Mouse (Mus musculus): ENCODE data around the gene Rps17. TPM values are rescaled to one million over a fixed set of nuclear protein-coding genes. Genes with fewer than 3 reads are reported as not detected.

The Rps17 gene
- total and polyA plus RNA-seq, 3 experiments = 2,532 to 5,238 (median 5,063) TPM

DNA sequence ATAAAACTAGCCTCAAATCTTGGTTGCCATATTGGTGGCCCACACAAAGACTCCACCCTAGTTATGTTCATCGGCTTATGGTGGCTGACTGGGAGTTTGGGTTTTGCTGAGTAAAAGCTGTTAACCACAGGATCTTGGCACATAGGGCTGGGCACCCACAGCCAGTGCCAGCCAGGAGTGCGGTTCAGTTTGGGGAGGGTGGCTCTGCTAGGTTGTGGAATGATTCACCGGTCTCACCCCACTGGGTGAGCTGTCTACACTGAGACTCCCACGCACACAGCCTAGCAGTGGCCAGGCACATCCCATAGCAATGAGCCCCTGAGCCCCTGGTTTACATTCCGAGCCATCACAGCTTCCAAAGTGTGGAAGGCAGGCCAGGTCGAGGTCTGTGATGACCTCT lies 25.3 kb downstream of the Rps17 start:
- H3K4me3 ChIP-seq (replicated peaks in 1 of 3; ENCODE audit: low read depth in 2 of 3, low read length in 2 of 3, poor library complexity in 1 of 3) = no peak overlapping the region

DNA sequence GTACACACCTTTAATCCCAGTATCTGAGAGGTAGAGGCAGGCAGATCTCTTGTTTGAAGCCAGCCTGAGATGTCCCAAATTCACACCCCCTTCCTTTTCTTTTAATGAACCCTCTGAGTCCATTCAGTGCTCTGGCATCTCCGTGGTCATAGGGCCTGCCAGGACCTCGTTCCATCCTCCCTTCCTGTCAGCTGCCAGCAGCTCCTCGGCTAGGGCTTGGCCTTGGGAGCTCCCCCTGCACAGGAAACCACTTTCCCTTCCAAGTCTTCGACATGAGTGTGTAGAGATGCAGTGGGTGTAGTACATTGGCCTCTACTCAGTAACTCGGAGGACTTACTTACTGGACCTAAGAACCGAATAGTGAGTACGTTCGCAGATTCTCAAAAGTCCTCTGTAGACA lies 29.5 kb downstream of the Rps17 start:
- Histone ChIP-seq H3K9me3 (replicated peaks; ENCODE audit: low read length) (no peaks in the 10 kb centered on the region), H3K4me3 (replicated peaks in 1 of 3; ENCODE audit: low read depth in 2 of 3, low read length in 2 of 3, poor library complexity in 1 of 3) (no peak overlapping the region), H3K4me1 (ENCODE audit: control insufficient read depth in 1 of 2, insufficient read depth in 2 of 2) (peaks cover 4 to 13% of the 10 kb centered on the region in 2 experiments; a peak in 3 of 4 replicates), H3K9ac (ENCODE audit: insufficient read depth, low read depth) (no peak overlapping the region), H3K27ac (ENCODE audit: insufficient read depth, low read depth) (no peak overlapping the region), H3K36me3 (replicated peaks in 1 of 2; ENCODE audit: control insufficient read depth in 1 of 2, insufficient read depth in 1 of 2, low read length in 1 of 2) (peaks cover 40 to 81% of the 10 kb centered on the region in 2 experiments), H3K4me2 (ENCODE audit: insufficient read depth, low read depth, poor library complexity, severe bottlenecking) (no peak overlapping the region), H3K27me3 (replicated peaks) (no peaks in the 10 kb centered on the region), H3K79me2 (replicated peaks; ENCODE audit: control insufficient read depth, extremely low read depth, insufficient read depth, poor library complexity, severe bottlenecking) (no peaks in the 10 kb centered on the region)
- no peak for DNase-seq (ENCODE audit: extremely low read depth)
- in situ Hi-C loops (cut with MboI; ENCODE audit: low pct_ligation_motif_present, low pct_unique_long_range_greater_than_20kb, low sequenced_read_pairs) = loop anchor here (10.0 to 25.0 kb wide), 2 partner anchors 151 to 428 kb away; no protein-coding TSS in a partner anchor
- dilution Hi-C loops (cut with MboI; ENCODE audit: extremely low pct_ligation_motif_present, extremely low pct_unique_long_range_greater_than_20kb, low sequenced_read_pairs) = no loop called here
- no peak for TF ChIP-seq POLR2AphosphoS2 (IDR thresholded peaks at IDR 0.05; ENCODE audit: low read depth, low read length)
- TF ChIP-seq RAD21 (IDR thresholded peaks at IDR 0.05; ENCODE audit: low read depth, low read length) = no peak
- TF ChIP-seq E2F4 (IDR thresholded peaks at IDR 0.05; ENCODE audit: insufficient replicate concordance, low read depth, low read length) = no peak
- no peak for TF ChIP-seq JUN (IDR thresholded peaks at IDR 0.05; ENCODE audit: insufficient read depth, low read depth, low read length)
- no peak for TF ChIP-seq TBP (conservative IDR thresholded peaks at IDR 0.05; ENCODE audit: low read depth, low read length)
- no peak for TF ChIP-seq ZNF384 (IDR thresholded peaks at IDR 0.05; ENCODE audit: low read depth, low read length)
- TF ChIP-seq ZKSCAN1 (IDR thresholded peaks at IDR 0.05; ENCODE audit: borderline replicate concordance, low read depth, low read length) = no peak
- no peak for TF ChIP-seq MAFK (IDR thresholded peaks at IDR 0.05; ENCODE audit: insufficient replicate concordance, low read length)
- no peak for TF ChIP-seq SIN3A (IDR thresholded peaks at IDR 0.05; ENCODE audit: low read length)

More for the DNA sequence above, 25.3 kb downstream of the Rps17 start:
- dilution Hi-C loops (cut with MboI; ENCODE audit: extremely low pct_ligation_motif_present, extremely low pct_unique_long_range_greater_than_20kb, low sequenced_read_pairs) = no loop called here
- no peak overlapping the region for H3K27ac ChIP-seq (ENCODE audit: insufficient read depth, low read depth)
- in situ Hi-C loops (cut with MboI; ENCODE audit: low pct_ligation_motif_present, low pct_unique_long_range_greater_than_20kb, low sequenced_read_pairs) = loop anchor here (10.0 to 25.0 kb wide), 2 partner anchors 155 to 432 kb away; no protein-coding TSS in a partner anchor
- H3K9ac ChIP-seq (ENCODE audit: insufficient read depth, low read depth) = no peak overlapping the region
- no peak overlapping the region for H3K4me2 ChIP-seq (ENCODE audit: insufficient read depth, low read depth, poor library complexity, severe bottlenecking)
- peaks cover 57 to 88% of the 10 kb centered on the region in 2 experiments for H3K36me3 ChIP-seq (replicated peaks in 1 of 2; ENCODE audit: control insufficient read depth in 1 of 2, insufficient read depth in 1 of 2, low read length in 1 of 2)
- no peak for DNase-seq (ENCODE audit: extremely low read depth)
- H3K4me1 ChIP-seq (ENCODE audit: control insufficient read depth in 1 of 2, insufficient read depth in 2 of 2) = no peaks in the 10 kb centered on the region
- no peaks in the 10 kb centered on the region for H3K79me2 ChIP-seq (replicated peaks; ENCODE audit: control insufficient read depth, extremely low read depth, insufficient read depth, poor library complexity, severe bottlenecking)
- no peaks in the 10 kb centered on the region for H3K9me3 ChIP-seq (replicated peaks; ENCODE audit: low read length)
- no peaks in the 10 kb centered on the region for H3K27me3 ChIP-seq (replicated peaks)
- TF ChIP-seq MAZ (IDR thresholded peaks at IDR 0.05; ENCODE audit: low read depth, low read length) (no peak), NELFE (IDR thresholded peaks at IDR 0.05; ENCODE audit: low read depth, low read length) (no peak), UBTF (IDR thresholded peaks at IDR 0.05; ENCODE audit: low read depth, low read length) (no peak), SIN3A (IDR thresholded peaks at IDR 0.05; ENCODE audit: low read length) (no peak), MAFK (IDR thresholded peaks at IDR 0.05; ENCODE audit: insufficient replicate concordance, low read length) (no peak), HCFC1 (IDR thresholded peaks at IDR 0.05; ENCODE audit: low read depth, low read length) (no peak), MXI1 (IDR thresholded peaks at IDR 0.05; ENCODE audit: low read depth, low read length) (no peak), SMC3 (IDR thresholded peaks at IDR 0.05; ENCODE audit: low read depth, low read length) (no peak), TCF12 (IDR thresholded peaks at IDR 0.05; ENCODE audit: low read depth, low read length) (no peak), RAD21 (IDR thresholded peaks at IDR 0.05; ENCODE audit: low read depth, low read length) (no peak), BHLHE40 (IDR thresholded peaks at IDR 0.05; ENCODE audit: low read depth, low read length) (no peak), USF1 (IDR thresholded peaks at IDR 0.05; ENCODE audit: low read depth, low read length) (no peak), IRF4 (IDR thresholded peaks at IDR 0.05; ENCODE audit: low read depth, low read length) (no peak), E2F4 (IDR thresholded peaks at IDR 0.05; ENCODE audit: insufficient replicate concordance, low read depth, low read length) (no peak), RCOR1 (conservative IDR thresholded peaks at IDR 0.05; ENCODE audit: low read depth, low read length) (no peak), KAT2A (IDR thresholded peaks at IDR 0.05; ENCODE audit: insufficient replicate concordance, low read length) (no peak)
